Comparison of ENCODE assay signal across 8 mouse cellular contexts in the genomic region with DNA sequence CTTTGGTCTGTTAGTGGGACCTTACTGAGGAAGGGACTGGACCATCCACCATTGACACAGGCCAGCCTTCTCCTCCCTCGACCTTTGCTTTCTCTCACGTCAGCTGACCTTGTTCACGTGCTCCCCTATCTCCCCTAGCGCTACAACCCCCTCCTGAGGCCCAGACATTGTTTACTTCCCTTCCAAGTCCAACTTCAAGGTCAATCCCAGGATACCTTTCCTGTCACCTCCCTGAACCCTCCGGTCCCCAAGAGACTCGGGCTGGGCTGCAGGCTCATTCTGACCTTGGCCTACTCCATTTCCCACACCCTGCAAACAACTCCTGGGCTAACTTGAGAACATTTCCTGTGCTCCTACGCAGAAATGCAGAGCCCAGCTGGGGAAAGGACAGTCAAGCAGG.
DNase-seq lines count a peak whose midpoint lies in the region; ATAC-seq and TF ChIP-seq lines count a peak whose summit lies in the region.

No protein-coding gene starts in this region.

- 71% methylated on average over 7 of the region's 7 CpGs for WGBS in forebrain, embryonic 12.5 days
- 69% methylated on average over 7 of the region's 7 CpGs for WGBS in hindbrain, embryonic 12.5 days
- 77% methylated on average over 7 of the region's 7 CpGs for WGBS in hindbrain, embryonic 13.5 days

- H3K4me2 ChIP-seq in forebrain, embryonic 12.5 days = no peak overlapping the region
- no peak overlapping the region for H3K4me2 ChIP-seq in hindbrain, embryonic 12.5 days (replicated peaks)
- no peak overlapping the region for H3K4me2 ChIP-seq in hindbrain, embryonic 13.5 days

- no peaks in the 10 kb centered on the region for H3K36me3 ChIP-seq in forebrain, embryonic 12.5 days (replicated peaks)
- no peaks in the 10 kb centered on the region for H3K36me3 ChIP-seq in hindbrain, embryonic 12.5 days
- no peaks in the 10 kb centered on the region for H3K36me3 ChIP-seq in hindbrain, embryonic 13.5 days

- H3K27ac ChIP-seq in gastrocnemius, adult 2 months = peak overlapping the region; percentile 82
- no peak overlapping the region for H3K27ac ChIP-seq in forebrain, embryonic 12.5 days
- no peak overlapping the region for H3K27ac ChIP-seq in hindbrain, embryonic 12.5 days
- H3K27ac ChIP-seq in hindbrain, embryonic 13.5 days = no peak overlapping the region

- no peak for TF ChIP-seq CTCF in gastrocnemius, adult 2 months (IDR thresholded peaks at IDR 0.05)

- no peak overlapping the region for H3K4me3 ChIP-seq in gastrocnemius, adult 2 months
- no peak overlapping the region for H3K4me3 ChIP-seq in forebrain, embryonic 12.5 days (replicated peaks)
- no peak overlapping the region for H3K4me3 ChIP-seq in hindbrain, embryonic 12.5 days
- H3K4me3 ChIP-seq in hindbrain, embryonic 13.5 days = no peak overlapping the region

- H3K9me3 ChIP-seq in forebrain, embryonic 12.5 days = no peaks in the 10 kb centered on the region
- H3K9me3 ChIP-seq in hindbrain, embryonic 12.5 days (replicated peaks) = no peaks in the 10 kb centered on the region
- no peaks in the 10 kb centered on the region for H3K9me3 ChIP-seq in hindbrain, embryonic 13.5 days

- intact Hi-C loops in gastrocnemius, adult 2 months (cut with DNase I) = loop anchor here (2.0 kb wide), 3 partner anchors 58 to 194 kb away; a partner anchor contains a TSS

- peak; percentile 50 for DNase-seq in gastrocnemius, adult 2 months
- DNase-seq in gastrocnemius, postnatal 10 days = no peak
- DNase-seq in heart, adult 18-20 months = peak; percentile 70 to 87
- DNase-seq in kidney, postnatal 14 days = peak; percentile 71
- peak; percentile 14 to 44 for DNase-seq in lung, postnatal 4 days

- ATAC-seq in forebrain, embryonic 12.5 days (ENCODE audit: low FRiP score) = no peak
- ATAC-seq in hindbrain, embryonic 12.5 days (ENCODE audit: low FRiP score) = no peak
- no peak for ATAC-seq in hindbrain, embryonic 13.5 days (ENCODE audit: low FRiP score)

- no peak overlapping the region for H3K9ac ChIP-seq in forebrain, embryonic 12.5 days
- H3K9ac ChIP-seq in hindbrain, embryonic 12.5 days = no peak overlapping the region
- H3K9ac ChIP-seq in hindbrain, embryonic 13.5 days = no peak overlapping the region

- no peaks in the 10 kb centered on the region for H3K27me3 ChIP-seq in forebrain, embryonic 12.5 days
- no peaks in the 10 kb centered on the region for H3K27me3 ChIP-seq in hindbrain, embryonic 12.5 days
- no peaks in the 10 kb centered on the region for H3K27me3 ChIP-seq in hindbrain, embryonic 13.5 days

- peaks cover 35% of the 10 kb centered on the region for H3K4me1 ChIP-seq in forebrain, embryonic 12.5 days
- peaks cover 24% of the 10 kb centered on the region for H3K4me1 ChIP-seq in hindbrain, embryonic 12.5 days
- H3K4me1 ChIP-seq in hindbrain, embryonic 13.5 days (replicated peaks) = peaks cover 39% of the 10 kb centered on the region
